Mouse (Mus musculus) spleen, postnatal 14 days (tissue): ENCODE results near the gene Coro2b.

Experiments used
- DNase-seq, 2 experiments: peaks; one replicate each; pipeline ENCODE4 v3.0.0; 2021 to 2022; ENCODE audit warnings: low spot score in 2 of 2

Coro2b gene

DNA sequence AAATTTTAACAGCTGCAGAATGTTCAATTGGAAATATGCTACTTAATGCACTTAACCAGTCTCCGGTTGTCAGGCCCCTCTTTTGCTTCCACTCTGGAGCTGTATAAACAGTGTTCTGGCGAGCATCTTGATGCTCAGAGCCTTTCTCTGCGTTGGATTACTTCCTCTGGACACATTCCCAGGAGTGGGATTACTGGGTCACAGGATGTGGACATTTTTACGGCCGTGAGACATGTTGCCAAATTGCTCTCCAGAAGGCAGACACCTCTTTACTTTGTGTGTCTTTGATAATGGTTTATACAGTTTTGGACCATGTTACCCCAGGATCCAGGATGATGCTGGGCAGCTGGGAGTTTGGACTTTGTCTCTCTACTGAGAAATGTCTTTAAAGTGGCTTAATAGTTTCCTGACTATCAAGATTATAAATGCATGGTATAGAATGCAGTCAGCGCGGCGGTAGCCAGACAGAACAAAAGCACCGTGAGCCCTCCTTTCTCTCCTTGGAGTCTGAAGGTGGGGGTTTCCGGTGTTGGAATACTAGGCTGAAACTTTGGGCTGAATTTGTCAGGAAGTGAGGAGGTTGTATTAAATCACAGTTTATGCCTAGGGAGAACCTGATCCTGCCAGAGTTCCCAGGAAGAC, 23.2 kb downstream of the Coro2b start:
- DNase-seq: no peak

DNA sequence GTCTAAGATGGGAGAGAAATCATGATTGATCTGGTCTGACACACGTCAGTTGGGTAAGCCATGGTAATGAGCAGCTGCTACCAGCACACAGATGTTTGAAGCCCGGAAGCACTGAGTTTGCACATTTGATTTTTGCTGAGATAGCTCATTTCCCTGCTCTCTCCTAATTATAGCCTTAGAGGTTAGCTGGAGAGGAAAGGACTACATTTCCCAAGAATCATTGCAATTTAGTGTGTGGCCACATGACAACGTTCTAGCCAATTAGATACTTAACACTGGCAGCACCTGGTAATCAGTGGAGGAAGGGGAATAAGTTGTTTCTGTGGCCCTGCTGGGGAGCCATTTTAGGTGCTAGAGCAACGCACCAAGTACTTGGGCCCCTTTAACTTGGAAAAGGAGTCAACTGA, 26.3 kb downstream of the Coro2b start:
- peak in 1 of 2 experiments; percentile 12 for DNase-seq

DNA sequence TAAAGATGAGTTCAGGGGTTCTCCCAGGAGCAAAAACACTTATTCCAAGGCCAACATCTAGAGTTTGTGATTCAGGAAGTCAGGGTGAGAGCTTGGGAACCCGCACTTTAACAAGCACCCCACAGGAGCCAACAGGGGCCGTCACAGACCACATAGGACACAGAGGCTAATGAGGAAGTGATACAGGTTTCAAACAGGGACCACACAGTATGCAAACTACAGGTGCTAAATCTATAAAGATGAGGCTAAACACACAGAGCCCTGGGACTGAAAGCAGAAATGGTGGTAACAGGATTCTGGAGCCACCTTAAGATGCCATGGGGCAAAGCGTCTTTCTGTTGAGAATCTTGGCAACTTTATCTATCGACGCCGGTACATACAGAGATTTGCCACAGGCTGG, 27.2 kb downstream of the Coro2b start:
- peak in 1 of 2 experiments; percentile 2 for DNase-seq

DNA sequence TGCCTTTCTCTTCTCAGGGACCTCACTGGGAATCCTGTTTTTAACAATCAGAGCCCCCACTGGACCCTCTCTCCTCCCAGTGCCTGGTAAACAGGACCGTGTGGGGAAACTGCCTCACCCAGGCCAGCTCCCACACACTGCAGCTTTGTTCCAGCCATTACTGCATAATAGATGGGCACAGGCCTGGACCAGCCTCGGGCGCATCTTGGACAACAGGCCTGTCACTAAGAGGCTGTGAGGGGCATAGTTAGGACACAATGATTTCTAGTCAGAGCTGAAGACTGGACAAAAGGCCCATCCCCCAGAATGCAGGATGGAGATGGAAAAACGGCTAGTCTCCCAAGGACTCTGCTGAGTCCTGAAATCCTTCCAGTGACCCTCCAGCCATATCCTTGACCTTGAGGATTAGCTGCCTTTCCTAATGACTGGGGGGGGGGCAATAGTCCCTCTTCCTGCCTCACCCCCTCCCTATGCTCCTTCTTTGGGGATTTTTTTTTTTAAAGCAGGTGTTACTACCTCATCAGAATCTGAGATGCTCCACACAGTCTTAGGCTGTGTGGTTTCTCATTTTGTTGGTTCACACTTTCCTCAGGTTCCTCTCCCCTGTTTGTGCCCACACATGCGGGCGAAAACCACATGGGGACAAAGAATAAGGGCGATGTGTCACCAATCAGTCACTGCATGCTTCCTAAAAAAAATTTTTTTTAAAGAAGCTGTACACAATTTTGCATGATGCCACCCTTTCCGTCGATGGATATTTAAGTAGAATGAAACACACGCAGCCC, 27.9 kb downstream of the Coro2b start:
- no peak for DNase-seq

DNA sequence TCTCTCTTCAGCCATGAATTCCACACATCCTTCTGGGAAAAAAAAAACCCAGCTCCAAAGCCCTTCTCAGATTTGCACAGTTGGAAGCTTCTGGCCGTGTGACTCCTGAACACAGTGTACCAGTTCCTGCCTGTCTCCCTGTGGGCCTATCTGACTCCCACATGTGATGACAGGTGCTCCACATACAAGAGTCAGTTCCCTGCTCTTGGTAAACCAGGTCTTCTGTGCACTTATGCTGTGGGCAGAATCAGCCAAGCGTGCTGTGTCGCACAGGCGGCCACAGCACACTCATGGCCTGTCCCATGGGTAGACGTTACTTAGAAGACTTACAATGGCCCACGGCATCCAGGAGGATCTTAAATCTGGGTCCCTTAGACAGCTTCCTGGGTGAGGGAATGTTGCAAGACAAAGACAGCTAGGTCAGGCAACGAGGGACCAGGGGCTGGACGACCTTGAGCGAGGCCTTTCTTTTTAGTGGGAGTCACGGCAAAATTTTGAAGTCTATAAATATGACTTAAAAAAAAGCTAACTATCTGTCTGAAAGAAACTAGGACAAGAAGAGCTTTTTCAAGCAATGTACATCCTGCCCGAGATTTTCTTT, 30.3 kb downstream of the Coro2b start:
- DNase-seq: no peak

DNA sequence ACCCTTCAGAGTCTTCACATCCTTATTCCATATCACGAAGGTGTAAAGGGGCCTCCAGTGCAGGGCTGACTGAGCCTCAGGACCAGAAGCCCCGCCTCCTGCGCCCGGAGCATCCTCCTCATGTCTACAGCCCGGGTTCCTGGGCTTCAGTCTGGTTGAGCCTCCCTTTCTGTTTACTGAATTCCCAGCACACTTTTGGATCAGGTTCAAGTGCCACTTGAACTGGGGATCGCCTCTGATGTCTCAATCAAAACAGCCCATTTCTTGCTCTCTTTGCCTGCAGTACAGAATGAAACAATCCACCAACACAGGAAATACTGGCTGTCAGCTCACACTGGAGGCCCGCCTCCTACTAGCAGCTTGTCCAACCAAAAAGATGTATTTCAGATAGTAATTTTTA, 32.7 kb downstream of the Coro2b start:
- DNase-seq: no peak

DNA sequence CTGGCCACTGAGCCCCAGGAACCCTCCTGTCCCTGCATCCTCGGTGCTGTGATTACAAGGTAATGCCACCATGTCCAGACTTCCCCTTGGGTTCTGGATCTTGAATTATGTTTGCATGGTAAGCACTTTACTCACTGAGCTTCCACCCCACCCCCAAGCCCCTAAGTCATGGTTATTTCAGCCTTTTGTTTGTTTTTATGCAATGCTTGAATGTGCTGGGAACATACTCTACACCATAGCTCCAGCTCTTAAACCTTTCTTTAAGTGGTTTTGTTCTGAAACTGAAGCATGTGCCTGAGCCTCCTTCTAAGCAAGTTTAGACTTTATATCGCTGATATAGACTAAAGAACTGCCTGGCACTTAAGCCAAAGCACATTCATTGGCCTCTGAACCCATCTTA, 34.5 kb downstream of the Coro2b start:
- DNase-seq: no peak

DNA sequence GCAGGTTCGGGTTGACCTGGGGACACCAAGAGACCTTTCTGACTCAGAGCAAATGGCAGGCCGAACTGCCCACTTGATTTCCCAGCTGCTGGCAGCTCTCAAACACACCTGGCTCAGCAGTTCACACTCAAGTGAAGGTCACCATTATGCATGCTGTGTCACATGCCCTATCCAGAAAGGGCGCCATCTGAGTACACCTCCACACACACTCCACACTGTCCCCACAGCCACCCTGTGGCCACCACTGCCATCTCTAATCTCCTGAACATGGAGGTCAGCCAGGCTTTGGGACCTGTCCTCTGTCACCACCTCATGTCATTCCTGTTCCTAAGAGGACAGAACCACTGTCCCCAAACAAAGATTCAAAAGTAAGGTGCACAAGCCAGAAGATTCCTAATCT, 35.3 kb downstream of the Coro2b start:
- no peak for DNase-seq

DNA sequence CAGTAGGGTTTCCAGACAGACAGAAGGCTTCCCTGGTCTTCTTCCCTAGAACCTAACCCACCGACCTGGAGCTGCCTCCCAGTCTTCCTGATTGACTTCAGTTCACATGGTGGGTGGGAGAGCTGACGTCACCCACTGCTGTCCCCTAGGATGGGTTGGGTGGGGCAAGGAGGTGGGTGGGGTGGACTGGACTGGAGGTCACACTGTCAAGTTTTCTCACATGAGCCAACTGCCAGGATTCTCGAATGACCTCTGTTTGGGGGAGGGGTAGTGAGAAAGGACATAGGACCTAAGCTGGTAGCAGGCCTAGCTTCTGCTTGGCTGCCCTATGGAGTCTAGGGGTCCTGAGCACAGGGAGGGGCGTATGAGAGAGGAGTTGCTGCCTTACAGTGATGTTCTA, 36.8 kb downstream of the Coro2b start:
- DNase-seq: no peak

DNA sequence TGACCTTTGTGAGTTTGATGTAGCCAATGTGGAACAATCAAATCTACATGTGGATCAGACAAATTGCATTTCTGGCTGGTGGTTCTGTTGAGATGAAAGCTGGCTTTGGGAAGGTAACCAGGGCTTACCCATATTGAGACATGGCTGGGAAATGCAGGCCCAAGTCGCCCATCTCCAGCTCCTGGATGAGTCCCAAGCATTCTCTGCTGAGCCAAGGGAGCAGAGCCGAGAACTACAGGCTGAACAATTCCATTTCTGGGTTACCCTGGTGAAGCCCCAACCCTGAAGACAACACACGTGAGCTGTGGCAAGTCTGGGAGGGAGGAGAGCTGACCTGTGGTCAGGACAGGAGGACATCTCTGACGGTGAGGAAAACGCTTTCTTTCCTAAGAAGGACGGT, 37.9 kb downstream of the Coro2b start:
- DNase-seq: no peak

DNA sequence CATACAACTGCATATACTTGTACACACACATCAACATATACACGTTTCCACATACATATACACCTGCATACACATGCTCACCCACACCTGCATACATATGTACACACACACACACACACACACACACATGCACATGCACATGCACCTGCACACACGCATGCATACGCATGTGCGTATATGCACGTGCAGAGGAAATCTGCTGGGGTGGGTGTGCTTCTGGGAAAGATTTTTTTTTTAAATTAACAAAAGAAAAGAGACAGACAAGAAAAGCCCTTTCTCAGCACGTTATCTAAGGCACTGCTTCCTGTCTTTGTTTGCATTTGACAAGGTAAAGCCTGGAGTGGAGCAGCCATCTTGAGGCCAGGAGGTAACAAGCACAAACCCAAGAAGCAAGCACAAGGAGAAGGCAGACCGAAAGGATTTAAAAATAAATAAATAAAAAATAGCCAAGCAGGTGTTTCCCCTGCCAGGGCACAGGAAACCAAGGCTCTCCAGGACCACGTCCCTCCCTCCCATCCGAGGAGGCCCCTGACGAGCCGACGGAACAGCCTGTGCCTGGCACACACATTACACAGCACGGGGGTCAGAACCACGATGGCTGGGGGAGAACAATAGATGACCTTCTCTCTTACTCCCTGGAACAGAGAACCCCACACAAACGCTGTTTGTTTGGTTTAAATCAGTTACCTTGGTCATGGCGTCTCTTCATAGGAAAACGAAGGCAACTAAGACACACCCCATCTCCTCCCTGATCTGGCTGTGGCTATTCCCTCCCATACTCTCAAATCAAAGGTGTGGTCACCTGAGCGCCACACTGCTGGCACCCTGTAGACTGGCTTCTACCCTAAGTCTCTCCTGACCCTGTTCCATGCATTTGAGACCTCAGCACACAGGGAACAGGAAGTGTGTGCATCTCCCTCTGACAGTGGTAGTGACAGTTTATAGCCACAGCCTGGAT, 39.4 kb downstream of the Coro2b start:
- DNase-seq: no peak

DNA sequence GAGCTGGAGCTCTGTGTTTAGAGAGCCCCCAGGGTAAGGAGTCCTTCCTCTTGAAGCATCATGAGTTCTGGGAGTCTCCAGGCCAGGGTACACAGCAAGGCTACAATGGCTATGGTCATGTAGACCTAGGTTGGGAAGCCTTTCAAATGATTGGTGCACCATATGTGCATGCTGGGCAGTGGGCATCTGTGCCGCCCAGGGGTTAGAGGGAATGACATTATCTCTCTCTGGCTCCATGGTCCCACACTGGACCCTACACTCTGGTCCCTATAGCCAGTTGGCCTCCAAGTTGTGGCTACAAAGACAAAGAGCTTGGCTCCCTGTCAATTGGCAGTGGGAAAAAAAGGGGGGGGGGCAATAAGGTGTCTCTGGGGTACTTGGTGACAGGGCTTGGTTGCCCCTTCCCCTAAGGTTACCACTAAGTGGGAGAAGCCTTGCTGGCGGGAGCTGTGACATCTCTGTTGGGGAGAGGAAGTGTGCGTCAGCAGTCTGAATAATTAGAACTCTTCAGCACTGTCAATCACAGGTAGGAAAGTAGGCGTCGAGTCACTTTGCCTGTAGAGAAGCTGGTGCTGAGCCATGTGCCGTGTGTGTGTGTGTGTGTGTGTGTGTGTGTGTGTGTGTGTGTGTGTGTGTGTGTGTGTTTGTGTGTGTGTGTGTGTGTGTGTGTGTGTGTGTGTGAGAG, 44.4 kb downstream of the Coro2b start:
- DNase-seq: no peak

DNA sequence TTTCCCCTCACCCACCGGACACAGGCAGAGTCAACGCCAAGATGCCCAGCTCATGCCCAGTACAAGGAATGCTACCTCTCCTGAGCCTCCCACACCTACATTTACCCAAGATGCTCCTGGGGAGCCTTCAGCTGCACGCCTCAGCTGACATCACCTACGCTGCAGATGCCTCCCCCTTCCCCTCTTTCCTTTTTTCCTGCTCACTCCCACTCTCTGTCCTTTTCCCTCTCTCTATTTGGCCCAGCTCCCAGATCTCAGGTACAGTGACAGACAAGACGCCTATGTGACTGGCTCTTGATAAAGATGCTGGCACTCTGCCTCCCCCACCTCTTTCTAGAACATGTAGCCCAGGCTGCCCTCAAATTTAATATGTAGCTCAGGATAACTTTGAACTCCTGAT, 45.2 kb downstream of the Coro2b start:
- DNase-seq: no peak

DNA sequence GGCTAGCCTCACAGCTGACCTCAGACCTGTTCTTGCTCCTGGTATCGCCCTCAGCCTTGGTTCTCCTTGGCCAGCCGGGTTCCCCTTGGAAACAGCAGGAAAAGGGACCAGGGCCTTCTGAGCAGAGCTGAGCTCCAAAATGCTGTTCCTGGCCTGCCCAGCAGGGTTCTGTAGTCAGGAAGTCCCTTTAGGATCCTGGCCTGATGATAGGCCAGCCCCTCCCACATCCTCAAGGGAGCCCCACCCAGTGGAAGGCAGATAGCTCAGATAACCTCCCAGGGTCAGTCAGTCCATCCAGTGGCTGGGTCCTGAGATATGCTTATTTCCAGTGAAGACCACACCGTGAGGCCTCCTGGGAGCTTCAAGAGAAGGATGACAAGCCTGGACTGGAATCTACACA, 45.7 kb downstream of the Coro2b start:
- DNase-seq: no peak

DNA sequence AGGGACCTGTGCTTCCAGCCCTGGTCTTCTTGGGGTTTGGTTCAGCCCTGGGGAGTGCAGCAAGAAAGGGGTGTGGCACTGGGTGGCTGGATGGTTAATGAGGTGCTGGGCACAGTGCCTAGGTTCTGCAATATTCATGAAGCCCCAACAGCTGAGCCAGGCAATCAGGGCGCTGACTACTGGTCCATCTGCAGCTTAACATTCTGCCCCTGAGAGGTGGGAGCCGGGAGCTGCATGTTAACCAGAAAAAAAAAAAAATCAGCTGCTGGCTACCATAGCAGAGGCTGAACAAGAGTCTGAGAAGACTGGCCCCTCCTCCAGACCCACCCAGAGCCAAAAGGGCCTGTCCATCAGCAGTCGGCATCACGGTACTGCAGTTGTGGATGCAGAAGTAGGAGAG, 52.7 kb downstream of the Coro2b start:
- DNase-seq: no peak

DNA sequence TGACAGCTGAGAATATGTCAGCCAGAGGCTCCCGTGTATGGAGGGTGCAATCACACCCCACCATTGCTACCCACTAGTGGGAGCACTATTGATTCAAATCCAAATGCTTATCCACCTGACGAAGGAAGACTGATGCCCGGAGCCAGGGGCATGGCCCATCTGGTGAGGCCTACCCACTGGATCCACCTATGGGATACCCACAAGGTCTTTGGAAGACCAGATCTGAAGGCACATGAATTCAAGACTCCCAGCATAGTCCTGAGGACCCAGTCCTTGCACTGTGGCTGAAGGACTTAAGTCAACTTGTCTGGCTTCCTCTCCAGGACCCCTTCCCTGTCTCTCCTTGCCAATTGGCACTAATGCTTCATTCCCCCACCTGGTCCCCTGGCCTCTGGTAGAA, 54.1 kb downstream of the Coro2b start:
- no peak for DNase-seq

DNA sequence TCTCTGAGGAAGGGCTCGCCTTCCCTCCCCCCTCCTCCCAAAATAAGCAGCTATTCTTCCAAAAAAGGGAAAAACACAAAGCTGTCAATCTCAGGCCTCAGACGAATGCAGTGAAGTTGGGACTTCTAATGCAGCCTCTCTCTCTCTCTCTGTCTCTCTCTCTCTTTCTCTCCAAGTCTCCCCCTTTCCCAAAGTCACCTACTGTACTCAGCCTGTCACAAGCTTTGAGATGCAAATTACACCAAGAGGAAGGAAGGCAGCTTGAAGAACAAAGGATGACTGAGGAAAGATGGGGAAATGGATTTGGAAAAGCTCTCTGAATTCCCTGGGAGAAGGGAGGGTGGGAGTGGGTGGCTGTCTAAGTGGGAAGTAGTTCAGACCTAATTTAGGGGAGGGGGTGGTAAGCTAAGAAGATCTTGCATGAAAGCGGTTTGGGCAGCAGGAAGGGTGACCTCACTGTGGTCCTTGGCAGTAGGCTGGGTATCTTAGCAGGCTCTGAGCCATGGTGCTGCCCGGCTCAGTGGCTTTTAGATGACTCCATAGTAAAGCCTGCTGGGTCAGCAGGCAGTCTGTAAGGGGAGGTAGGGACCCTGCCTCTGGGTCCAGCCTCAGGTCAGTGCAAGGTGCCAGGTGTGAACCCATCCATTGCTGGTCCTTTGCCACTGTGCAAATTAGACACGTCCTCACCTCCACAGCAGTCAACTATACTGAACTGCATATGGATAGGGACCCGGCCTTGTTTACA, 55.8 kb downstream of the Coro2b start:
- DNase-seq: no peak

DNA sequence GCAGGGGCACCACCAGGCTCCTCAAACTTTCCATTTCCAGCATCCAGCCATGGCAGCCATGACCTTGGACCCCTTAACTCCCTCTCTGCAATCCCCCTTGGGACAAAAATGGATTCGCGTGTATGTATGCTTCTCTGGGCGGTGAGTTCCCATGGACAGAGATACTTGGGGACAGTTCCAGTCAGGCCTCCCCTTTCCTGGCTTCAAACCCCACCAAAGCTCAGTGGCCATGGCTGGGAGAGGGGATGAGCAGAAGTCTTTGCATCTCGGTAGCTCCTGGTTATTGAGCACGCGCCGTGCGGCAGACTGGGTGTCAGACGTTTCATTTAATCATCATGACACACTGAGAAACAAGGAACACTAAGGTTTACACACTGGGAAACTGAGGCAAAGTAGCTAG, 56.7 kb downstream of the Coro2b start:
- DNase-seq: no peak

DNA sequence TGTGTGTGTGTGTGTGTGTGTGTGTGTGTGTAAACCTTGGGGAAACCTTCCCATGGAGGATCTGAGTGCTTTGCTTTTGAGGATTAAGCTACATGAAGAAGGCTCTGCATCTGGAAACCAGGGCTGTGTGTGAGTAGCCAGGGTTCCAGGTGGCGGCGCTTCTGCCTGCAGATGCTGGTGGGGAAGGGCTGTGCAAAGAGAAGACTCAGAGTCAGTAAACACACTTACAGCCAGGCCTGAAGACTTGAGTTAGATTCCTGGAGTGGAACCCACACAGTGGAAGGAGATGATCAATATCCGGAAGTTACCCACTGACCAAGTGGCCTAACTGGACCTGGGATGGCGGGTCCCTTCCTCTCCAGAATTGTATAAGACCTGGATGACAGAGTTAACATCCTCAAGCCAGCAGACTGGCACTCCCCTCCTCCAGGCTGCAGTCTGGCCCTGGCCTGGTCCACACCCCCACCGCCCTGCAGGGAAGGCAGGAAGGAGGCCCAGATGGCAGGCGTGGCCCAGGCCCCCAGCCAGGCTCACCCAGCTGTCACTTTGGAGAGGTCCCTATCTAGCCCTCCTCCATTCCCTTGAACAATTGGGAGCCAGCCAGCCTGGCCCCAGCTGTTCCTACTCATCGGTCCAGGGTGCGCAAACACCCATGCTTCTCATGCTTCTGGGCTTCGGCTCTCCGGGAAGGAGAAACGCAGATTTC, 59.9 kb downstream of the Coro2b start:
- no peak for DNase-seq

DNA sequence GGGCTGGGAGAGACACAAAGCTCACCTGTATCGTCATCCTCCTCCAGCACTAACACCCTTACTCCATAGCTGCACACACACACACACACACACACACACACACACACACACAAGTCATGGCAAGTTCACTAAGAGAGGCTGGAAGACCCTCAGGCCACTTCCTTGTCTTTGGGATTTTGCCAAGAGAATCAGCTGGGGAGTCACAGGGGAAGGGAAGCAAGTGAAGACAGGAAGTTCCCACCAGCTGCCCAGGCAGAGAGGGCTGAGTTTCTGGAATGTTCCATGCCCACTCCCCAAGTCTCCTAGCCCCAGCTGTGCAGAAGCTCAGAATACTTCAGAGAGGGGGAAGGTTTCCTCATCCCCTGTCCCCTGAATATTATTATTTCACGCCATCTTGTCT, 62.6 kb downstream of the Coro2b start:
- DNase-seq: no peak
